Mouse (Mus musculus): ENCODE measurements around the gene Gm30302.

Gm30302 gene

GRCm38 (mm10) chr13:49736430-49736829 lies 62.4 kb downstream of the Gm30302 start:
- no peak for DNase-seq (ENCODE audit: low spot score)

Data from yolk sac, embryonic 10.5 days (tissue).